Mouse (Mus musculus): ENCODE results near the gene Map3k21. TPM values are rescaled to one million over a fixed set of nuclear protein-coding genes. Genes with fewer than 3 reads are reported as not detected.

Map3k21 gene
- total RNA-seq, 1 experiment from 2014 or later = not detected

DNA sequence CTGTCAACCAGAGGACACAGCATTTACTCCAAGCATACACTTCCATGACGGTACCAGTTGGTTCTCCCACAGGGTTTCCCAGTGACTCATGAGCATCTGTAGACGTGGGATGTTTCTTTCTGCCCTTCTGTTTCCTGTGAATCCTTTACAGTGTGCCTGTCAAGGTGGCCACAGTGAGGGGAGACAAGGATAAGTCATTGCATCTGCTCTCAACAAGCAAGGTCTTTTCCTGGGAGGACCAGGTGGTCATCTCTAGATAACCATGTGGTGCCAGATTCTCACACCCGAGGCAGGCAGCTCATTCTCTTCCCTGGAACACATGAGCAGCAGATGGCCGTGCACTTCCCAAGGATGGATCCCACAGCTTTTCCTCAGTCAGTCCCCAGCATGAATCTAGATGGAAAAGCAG lies 49.1 kb downstream of the Map3k21 start:
- no peak for ATAC-seq (replicated peaks; ENCODE audit: low read depth, poor library complexity, severe bottlenecking)

DNA sequence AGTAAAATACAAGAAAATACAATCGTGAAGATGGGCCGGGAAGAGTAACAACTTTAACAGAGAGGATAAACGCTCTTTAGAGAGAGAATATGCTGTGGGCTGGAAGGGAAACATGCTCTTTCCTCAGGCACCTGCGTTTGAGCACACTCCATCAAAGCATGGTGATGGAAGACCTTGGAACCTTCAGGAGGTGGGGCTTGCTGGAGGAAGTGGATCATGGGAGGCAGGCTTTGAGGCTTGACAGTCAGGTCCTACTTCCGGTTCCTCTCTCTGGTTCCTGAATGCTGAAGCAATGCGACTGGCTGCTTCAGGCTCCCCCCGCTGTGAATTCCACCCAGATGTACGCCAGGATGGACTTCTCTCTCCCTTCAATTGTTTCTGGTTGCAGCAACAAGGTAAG lies 49.8 kb downstream of the Map3k21 start:
- no peak for ATAC-seq (replicated peaks; ENCODE audit: low read depth, poor library complexity, severe bottlenecking)

DNA sequence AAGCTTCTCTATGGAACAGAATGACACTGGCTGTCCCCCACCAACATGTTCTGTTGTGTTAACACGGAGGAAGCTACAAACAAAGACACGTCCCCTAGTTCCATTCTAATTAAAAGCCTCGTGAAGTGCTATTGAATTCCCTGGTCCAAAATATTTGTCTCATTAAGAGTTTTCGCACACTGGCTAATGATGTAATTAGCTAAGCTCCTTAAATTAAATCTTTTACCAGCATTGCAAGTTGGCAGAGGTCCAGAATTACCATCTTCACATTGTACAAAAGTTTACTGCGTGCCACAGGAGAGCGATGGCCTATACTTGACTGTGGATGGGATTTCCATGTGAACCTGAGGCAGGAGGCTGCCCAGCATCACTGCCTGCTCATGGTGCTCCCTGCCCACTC lies 51.5 kb downstream of the Map3k21 start:
- no peak for ATAC-seq (replicated peaks; ENCODE audit: low read depth, poor library complexity, severe bottlenecking)

DNA sequence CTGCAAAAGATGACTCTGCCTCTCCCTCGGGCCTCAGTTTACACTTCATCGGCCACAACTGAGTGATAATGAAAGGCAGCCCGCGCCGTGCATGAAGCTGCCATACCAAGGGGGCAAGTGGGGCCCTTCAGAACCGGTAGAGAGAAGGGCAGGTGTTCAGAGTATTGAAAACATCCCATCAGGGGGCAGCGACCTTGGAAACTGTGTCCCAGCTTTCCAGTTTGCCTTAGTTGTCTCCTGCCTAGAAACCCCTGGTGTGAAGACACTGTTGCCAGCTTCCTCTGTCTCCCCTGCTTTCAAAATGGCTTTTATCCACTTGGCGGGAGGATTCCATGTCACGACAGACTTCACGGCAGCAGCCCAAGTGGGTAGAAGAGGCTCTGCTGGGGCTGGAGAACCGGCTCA lies 53.6 kb downstream of the Map3k21 start:
- ATAC-seq (replicated peaks; ENCODE audit: low read depth, poor library complexity, severe bottlenecking) = no peak

DNA sequence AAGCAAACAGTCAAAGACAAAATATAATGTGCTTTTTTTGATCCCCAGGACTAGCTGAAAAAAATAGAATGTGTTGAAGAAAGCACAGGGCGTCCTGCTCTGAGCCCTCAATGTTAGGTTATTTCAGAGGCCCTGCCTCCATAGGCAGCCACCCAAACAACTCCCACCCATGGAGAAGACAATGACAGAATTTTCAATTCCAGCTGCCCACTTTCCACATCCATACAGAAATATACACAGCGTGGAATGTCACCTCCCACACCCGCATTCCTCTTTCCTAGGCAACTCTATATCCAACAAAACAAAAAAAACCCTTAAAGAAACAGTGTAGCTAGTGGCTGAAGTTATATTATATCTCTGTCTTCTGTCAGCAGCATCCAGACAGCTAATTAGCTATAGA lies 61.1 kb downstream of the Map3k21 start:
- ATAC-seq (replicated peaks; ENCODE audit: low read depth, poor library complexity, severe bottlenecking) = no peak

DNA sequence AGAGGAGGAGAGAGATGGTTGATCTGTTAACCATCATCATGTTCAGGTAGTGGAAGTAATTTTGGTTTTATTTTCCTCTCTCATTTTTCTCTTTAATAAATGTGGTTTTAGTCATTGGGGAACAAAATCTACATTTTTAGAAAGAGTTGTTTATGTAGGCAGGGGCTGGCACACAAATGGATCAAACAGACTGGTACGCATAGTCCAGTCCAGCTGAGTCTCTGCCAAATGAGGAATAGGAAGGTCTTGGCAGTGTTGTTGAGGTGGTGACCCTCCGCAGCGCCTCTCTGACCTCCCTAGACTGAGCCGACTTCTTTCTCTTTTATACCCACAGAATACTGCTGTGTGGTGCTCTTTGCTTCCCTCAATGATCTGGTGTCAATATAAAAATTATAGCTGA lies 65.7 kb downstream of the Map3k21 start:
- ATAC-seq (replicated peaks; ENCODE audit: low read depth, poor library complexity, severe bottlenecking) = no peak

DNA sequence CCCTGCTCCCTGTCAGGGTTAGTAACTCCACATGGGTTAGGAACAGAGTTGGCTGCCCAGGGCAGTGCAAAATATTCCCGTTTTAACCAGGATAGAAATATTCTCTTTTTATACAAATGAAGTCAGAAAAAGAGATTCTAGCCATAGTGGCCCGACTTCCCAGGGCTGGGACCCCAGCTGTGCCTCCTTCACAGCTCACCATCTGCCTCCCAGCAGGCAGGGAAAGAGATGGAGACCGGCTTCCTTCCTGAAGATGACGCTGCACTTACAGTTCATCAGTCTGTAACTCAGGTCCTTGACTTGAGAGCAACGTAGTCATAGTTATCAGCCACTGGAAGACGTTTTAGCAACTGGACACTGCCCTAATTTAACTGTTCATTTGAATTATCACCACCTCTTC lies 70.6 kb downstream of the Map3k21 start:
- no peak for ATAC-seq (replicated peaks; ENCODE audit: low read depth, poor library complexity, severe bottlenecking)

DNA sequence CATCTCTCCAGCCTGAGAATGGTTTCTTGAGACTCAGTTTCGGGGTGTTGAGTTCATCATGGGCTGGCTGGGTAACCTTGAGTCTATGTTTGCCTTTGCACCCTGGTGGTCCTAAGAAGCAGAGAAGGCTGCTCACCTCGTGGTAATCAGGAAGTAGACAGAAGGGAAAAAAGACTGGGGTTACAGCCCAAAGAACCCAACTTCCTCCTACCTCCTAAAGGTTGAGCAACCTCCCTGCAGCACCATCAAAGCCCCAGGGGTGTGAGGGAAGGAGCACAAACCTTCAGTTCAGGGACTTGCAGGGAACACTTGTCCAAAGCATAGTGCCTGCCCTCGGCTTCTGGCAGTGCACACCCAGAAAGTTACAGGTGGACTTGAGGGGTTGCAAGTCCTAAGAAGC lies 73.3 kb downstream of the Map3k21 start:
- ATAC-seq (replicated peaks; ENCODE audit: low read depth, poor library complexity, severe bottlenecking) = peak; percentile 76

DNA sequence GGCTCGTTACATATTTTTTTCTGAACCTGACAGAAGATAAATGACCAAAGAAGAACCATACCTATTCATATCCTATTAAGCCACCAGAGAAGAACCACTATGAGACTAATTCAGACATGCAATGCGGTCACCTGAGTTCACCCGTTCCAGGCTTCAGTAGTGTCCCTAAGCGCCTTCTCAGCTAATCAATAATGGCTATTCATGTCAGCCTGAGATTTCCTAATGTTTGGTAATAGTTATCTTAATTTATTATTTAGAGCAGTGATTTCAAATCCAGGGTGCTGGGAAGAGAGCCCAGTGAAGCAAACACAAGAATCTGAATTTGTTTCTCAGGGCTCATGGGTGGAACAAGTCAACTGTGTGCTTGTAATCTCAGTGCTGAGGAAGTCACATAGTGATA lies 73.9 kb downstream of the Map3k21 start:
- no peak for ATAC-seq (replicated peaks; ENCODE audit: low read depth, poor library complexity, severe bottlenecking)

DNA sequence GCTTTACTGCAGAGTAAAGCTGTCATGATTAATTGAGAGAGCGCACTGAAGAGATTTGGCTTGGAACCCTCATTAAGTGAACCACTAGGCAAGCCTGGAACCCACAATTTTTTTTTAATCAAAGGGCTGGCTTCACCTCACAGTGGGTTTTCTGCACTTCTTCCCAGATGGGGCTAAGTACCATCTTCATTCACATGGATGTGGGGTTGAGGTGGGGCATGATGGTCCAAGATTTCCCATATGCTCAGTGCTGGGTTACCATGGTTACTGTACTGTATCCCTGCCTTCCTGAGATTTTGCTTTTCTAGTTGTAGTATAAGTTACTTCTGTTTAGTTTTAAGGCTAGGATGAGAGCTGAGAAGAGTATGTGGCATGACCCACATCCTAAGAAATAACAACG lies 75.1 kb downstream of the Map3k21 start:
- no peak for ATAC-seq (replicated peaks; ENCODE audit: low read depth, poor library complexity, severe bottlenecking)

DNA sequence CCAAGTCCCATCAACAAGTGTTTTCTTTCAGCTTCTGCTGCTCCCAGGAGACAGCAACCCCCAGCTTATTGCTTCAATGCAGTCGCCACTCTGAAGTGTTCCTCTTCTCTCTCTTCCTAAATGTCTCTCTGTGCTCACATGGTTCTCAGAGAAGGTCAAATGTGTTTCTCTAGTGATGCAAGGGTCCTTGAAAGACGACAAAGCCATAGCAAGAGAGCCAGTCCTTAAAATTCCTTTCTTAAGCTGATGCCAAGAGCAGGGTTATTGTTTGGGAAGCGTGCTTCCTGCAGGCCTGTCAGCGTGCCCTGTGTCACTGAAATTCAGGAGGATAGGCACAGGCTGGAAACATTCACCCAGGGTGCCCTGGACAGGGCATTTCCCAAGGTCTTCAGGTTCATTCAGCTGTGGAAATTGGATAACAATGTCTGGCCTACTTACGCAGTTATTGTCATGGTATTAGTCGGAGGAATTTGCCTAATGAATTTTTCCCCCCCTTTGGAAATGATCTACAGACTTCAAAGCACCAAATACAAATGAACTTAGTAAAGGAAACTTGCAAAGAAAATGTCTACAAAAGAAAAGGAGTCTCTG lies 76.8 kb downstream of the Map3k21 start:
- no peak for ATAC-seq (replicated peaks; ENCODE audit: low read depth, poor library complexity, severe bottlenecking)

DNA sequence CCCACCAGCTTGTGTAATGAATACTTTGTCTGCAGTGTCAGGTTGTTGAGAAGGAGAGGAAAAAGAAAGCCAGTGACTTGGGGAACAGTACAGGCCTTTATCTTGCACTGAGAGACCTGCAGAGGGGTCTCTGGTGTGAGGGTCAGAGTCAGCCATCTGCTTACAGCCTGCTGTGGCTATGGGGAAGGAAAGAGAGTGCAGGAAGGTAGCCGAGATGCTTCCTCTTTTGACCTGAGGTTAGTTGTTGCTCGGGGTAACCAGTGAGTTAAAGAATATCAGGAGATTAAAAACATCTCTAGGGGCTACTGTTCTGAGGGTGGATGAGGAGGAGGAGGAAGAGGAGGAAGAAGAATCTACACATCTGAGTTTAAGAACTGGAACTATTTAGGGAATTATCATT lies 77.7 kb downstream of the Map3k21 start:
- peak; percentile 83 for ATAC-seq (replicated peaks; ENCODE audit: low read depth, poor library complexity, severe bottlenecking)

DNA sequence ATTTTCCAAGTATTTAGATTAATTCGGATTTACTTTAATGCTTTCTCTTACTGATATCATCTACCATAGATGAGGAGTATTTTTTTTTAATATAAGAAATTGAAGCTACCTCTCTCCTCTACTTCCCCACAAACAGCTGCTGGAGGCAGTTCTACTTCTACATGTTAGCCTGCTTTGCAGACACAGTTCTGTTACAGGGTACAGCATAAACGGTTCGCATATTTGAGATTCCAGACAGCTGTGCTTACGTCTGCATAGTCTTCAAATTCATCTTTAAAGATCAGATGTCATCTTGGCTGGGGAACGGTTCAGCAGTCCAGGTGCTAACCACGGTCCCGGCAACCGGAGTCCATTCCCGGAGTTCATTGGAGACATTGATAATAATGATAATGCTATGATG lies 83.4 kb downstream of the Map3k21 start:
- no peak for ATAC-seq (replicated peaks; ENCODE audit: low read depth, poor library complexity, severe bottlenecking)

DNA sequence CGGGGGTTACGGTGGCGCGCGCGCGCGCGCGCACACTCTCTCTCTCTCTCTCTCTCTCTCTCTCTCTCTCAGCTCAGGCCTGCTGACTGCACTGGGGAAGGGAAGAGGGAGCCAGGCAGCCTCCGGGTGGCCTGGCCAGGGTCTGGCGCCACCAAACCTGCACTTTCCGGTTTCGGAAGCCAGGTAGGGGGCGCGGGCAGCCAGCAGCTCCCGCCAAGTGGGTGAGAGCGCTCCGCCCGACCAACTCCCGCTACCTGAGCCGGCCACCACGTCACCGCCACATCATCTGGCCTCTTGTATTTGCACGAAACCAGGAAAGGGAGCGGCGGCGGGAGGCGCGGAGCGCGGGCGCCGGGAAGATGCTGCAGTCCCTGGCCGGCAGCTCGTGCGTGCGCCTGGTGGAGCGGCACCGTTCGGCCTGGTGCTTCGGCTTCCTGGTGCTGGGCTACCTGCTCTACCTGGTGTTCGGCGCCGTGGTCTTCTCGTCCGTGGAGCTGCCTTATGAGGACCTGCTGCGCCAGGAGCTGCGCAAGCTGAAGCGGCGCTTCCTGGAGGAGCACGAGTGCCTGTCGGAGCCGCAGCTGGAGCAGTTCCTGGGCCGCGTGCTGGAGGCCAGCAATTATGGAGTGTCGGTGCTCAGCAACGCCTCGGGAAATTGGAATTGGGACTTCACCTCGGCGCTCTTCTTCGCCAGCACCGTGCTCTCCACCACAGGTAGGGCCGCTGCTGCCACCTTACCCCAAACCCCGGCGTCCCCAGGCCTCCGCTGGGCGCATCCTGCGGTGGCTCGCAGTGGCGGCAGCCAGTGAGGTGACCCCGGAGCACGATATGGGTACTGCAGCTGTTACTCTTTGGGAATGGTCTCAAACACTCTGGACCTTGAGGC lies 85.1 kb downstream of the Map3k21 start, which contains the start of gene Kcnk1:
TSS of gene Kcnk1 (plus strand) at position 70 of the 886 bp plus-strand sequence.
- no peak for ATAC-seq (replicated peaks; ENCODE audit: low read depth, poor library complexity, severe bottlenecking)

DNA sequence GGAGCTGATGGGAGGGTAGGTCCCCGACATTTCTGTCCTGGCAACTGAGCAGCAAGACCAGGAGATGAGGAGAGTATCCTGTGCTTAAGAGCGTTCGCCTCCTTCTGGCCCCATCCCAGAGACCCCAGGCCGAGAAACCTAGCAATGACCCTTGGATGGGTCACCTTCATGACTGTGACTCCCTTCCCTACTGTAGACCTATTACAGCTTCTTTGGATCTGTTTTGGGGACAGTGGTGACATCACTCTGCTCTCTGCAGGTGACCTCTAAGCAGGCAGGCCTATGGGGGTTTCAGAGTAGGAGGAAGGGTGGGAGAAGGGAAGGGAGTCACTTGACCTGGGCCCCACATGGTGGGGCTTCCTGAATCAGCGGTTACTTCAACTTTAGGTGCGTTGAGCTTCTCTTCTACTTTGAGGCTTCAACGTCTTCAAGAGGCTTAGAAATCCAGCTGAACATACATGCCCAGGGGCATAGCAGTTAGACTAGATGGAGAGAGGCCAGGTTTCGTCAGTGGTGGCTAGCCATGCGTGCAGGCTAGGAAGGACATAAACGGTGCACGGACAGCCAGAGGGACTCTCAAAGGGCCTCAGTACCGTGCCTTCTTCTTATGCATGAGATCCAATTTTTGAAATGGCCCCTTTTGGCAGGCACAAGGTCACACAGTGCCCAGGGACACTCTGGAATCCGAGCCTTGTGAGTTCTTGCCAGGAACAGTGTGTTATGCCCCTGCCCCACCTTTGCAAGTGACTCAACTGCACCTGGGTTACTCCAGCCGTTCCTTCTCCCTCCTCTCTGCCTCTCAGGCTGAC lies 86.0 kb downstream of the Map3k21 start:
- ATAC-seq (replicated peaks; ENCODE audit: low read depth, poor library complexity, severe bottlenecking) = no peak

DNA sequence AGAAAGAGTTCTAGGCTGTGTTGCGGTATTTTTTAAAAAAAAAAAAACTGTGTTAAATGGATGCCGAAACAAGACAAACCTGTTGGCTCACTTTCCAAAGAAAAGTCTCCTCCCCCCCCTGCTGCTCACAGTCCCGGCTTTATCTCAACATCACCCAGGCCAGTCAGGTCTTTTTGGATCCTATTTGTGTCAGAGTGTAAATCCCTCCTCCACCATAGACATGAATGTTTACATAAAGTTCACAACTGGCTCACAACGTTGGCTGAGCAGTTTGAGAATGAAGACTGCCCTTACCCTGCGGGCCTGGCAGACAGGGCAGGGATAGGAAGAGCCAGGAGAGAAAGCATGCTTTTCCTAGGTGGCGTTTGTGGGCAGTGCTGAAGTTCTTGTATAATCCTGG lies 86.7 kb downstream of the Map3k21 start:
- ATAC-seq (replicated peaks; ENCODE audit: low read depth, poor library complexity, severe bottlenecking) = no peak

Other genes starting within 250 kb of the Map3k21 start
- gene Map10, start 240.6 kb upstream of the Map3k21 start, total RNA-seq (2017) = 3.2 and 3.3 TPM in 2 replicates
- 22.8 and 35.2 TPM in 2 replicates for gene Ntpcr, start 180.5 kb upstream of the Map3k21 start, total RNA-seq (2017)
- 0.15 TPM in 1 of 2 replicates, not detected in the other for gene Pcnx2, start 12.1 kb upstream of the Map3k21 start, total RNA-seq (2017)
- not detected in 2 replicates for gene Kcnk1, start 84.7 kb downstream of the Map3k21 start, total RNA-seq (2017)

Measured in common myeloid progenitor, adult 5-6 weeks (primary cell).